Mouse (Mus musculus) bone marrow macrophage, adult 2 months (primary cell): ENCODE measurements around the gene Gm7694.

Source experiments
- CTCF ChIP-seq: IDR thresholded peaks from 2 replicates; pipeline ENCODE4 v1.5.1; 2012; ENCODE audit warnings: low read depth, mild to moderate bottlenecking, low read length, moderate library complexity
- POLR2A ChIP-seq: IDR thresholded peaks from 2 replicates; pipeline ENCODE4 v1.6.1; 2012; ENCODE audit warnings: mild to moderate bottlenecking, low read depth, low read length, borderline replicate concordance

DNA sequence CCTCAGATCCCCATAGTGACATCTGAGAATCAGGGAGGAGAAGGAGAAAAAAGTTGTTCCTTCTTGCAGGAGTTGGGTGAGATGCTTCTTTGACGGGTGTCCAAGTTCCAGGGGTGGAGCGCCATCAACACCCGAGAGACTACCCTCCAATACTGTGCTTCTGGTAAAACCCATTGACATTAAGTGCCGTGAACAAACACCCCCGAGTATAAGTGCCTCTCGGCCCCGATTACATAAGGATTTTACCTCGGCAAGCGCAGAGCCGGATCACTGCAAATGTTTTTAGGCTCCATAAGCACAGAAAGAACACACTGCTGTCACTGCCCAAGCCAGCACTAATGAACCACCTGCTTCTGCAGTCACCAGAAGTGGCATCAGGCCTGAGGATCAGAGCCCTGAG, 16.9 kb upstream of the Gm7694 start:
- no peak for TF ChIP-seq POLR2A
- no peak for TF ChIP-seq CTCF
